Mouse (Mus musculus) adipocyte (in vitro differentiated cells): Measurements from ENCODE around the gene Dnajc28.

Experiments used
- DNase-seq: peaks from one replicate; pipeline ENCODE4 v3.0.0-alpha.2; 2016; ENCODE audit warnings: low spot score

The Dnajc28 gene

DNA sequence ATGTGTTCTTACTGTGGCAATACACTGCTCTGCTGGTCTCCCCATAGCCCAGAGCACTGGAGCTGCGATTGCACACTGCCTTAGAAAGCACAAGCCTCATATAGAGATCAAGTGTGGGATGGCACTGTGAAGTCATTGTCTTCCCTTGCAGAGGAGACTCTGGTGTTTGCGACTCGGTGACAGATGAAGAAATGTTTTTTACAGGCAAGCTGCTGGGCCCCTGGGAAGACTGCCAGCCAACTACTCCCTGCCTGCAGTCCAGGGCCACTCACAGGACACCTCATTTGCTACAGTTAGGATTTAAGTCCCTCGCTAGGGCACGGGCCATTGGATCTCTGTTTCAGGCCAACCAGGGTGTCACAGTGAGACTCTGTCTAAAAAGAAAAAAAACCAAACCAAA, 13.6 kb upstream of the Dnajc28 start:
- DNase-seq, result peak; percentile 57

DNA sequence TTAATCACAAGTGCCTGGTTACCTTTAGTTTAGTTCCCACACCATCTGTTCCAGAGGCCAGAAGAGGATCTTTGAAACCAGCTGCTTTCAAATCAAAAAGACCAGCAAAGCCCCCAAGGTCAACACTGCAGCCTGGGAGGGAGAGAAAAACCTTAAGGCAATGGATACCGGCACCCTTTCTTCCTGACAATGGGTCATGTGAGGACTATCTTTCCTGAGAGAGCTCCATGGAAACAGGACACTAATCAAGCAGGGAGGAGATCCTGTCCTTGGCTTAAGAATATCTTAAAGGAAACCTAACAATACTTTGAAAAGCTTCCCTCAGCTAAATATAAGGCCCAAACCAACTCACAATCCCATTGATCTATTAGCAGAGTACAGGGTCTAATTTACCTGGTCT, 11.8 kb upstream of the Dnajc28 start:
- no peak for DNase-seq

DNA sequence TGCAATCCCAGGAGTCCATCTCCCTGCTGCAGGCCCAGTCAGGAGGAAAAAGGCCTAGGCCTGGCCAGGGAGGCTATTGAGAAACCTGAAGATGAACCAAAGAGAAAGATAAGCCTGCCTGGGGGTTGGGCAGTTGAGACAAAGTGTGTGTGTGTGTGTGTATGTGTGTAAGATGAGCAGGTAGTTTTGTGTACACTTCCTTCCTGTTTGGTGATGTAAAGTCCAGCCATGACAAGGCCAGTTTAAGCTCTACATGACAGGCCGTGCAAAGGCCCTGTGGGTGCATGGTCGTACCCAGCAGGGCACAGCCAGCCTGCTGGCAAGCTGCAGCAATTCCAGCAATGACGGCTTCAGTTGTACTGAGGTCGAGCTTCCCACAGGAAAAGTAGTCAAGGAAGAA, 10.9 kb upstream of the Dnajc28 start:
- DNase-seq, result no peak

DNA sequence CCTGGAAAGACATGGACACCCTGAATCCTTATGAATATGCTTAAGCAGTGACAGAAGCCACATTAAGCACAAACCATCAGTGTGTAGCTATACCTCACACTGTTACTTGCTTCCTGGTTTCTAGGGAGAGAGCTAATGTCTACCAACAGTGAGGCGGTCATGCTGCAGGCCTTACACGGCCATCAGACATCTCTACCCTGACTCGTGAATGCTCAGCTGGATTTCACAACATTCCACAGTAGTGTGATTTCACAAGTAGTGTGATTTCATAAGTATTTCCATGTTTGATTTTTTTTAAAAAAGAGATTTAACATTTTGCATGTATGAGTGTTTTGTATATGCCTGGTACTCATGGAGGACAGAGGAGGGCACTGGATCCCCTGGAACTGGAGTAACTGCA, 9.8 kb upstream of the Dnajc28 start:
- DNase-seq, result no peak

DNA sequence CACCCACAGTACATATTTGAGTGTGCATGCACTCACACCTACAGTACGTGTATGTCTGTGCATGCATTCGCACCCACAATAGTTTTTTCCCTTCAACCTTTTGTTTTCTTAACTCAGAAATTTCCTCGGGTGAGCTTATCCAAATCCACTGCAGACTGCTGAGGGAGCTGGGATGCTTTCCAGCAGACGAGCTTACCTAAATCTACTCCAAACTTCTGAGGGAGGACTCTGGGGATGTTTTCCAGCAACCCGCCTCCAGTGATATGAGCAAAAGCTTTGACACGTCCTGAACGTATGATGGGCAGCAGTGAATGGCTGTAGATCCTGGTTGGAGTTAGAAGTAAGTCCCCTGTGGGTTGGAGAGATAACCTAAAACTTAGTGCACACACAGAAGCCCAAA, 9.0 kb upstream of the Dnajc28 start:
- no peak for DNase-seq

DNA sequence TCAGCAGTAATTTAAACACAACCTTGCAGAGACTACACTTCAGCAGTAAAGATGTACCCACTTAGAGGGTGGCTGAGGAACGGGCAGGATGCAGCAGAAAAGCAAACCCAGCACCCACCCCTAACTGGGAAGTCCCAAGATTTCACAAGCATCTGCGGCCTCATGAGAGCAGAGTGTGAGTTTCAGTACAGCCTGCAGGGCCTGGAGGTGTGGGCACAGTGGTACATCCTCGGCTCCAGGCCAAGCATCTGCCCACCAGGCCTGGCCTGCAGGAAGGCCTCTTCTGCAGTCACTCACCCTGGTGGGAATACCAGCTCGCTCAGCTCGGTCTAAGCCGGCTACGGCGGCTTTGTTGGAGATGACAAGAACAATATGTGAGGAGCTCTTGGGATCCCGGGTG, 4.2 kb upstream of the Dnajc28 start:
- DNase-seq, result no peak

DNA sequence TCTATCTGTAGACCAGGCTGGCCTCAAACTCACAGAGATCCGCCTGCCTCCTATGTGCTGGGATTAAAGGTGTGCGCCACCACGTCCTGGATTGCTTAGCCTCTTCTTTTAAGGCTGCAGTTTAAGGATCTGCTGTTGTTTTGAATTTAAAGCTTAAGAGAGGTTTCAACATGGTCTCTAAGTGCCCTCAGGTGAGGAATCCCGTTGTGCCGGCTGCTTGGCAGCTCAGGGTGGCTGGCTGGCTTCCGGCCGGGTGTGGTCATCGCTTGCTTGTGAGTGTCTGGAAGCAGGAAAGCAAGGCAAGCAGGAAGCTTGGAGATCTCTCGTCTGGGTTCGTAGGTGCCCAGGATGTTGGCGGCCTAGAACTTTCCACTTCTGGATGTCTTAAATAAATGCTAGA, 2.2 kb upstream of the Dnajc28 start:
- DNase-seq, result no peak

DNA sequence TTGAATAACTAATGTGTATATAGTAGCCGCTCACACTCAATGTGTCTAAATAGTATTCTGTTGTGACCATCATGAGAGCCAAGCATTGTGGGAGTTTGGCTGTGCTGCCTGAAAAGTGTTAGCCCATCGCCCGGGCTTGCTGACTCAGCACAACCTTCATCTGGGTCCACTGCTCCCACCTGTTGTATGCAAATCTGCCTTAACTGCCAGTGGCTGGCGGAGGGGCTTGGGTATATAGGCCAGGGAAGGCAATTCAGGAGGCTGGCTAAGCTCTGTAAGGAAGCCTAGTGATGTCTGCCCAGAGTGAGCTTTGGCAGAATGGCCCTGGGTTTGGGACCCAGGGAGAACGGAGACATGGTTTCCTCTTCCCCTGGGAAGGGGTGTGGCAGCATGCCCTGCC, 1.4 kb upstream of the Dnajc28 start:
- DNase-seq, result no peak

DNA sequence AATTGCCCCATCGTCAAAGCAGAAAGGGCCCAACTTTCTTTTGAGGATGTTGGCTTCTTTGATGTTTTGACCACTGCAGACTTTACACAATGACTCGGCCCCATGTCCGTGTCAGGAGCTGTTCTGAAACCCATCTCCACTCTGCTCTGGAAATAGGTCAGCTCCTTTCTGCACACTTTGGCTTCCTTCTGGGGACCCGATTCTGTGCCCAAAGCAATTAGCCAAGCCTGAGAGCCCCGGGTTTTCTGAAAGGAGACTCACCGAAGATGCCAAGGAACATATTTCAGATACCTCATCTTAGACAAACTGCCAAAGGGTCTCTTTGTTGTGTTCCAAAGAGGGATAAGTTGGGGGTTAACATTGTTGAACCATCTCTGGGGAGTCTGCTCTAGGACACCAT, 4.3 kb downstream of the Dnajc28 start:
- no peak for DNase-seq

DNA sequence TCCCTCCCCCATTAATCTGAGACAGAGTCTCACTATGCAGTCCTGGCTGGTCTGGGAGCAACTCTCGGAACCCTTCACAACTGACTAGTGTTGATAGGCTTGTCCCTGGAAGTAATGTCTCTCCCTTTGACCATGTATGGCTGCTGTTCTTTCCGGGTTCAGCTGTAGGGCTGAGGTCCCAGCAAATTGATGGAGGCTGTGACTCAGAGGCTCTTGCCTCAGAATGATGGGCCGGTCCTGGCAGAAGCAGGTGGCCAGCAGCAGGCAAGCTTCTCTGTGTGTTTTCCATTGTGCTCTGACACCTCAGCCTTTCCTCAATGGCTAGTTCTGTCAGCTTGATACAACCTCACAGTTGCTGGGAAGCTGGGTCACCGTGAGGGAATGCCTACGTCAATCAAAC, 6.3 kb downstream of the Dnajc28 start:
- peak; percentile 43 for DNase-seq

DNA sequence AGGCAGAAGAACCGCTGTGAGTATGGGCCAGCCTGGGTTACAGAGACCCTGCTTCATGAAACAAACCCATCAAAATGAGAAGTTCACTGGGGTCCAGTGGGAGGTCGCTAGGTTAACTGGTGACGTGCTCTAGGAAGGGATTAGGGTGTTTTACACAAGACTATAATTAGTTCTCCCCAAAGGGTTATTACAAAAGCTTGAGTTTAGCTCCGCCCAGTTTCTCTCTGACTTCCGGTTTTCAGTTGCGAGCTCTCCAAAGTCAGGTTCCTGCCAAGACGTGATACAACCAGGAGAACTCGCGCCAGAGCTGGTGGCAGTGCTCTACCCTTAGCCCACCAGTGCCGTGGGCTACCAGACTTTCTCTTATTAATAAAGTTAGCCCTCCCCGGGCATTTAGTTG, 7.6 kb downstream of the Dnajc28 start:
- DNase-seq, result no peak

DNA sequence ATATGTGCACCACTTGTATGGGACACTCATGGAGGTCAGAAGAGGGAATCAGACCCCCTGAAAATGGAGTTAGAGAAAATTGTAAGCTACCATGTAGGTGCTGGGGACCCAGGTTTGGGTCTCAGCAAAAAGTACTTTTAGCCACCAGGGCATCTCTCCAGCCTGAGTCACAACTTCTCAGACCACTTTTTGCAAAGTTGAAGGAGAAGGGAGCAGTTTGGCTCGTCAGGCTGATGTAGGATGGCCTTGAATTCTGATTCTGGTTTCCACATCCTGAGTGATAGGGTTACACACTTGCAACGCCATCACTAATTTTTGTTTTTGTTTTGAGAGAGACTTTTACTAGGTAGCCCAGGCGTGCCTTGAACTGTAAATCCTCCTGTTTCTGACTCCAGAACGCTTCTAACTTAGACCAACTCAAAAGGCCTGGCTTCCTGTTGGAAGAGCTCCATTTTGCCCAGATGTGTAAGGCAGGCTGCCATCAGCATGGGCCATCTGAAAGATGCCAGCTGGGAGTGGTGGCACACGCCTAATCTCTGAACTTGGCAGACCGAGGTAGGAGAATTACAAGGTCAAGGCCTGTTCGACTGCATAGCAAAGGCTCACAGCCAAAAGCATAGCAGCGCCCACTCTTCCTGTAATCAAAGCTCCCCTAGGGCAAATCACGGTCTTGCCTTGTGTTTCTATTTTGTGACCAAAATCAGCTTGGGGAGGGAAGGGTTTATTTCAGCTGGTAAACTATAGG, 9.2 kb downstream of the Dnajc28 start:
- DNase-seq, result peak; percentile 75

DNA sequence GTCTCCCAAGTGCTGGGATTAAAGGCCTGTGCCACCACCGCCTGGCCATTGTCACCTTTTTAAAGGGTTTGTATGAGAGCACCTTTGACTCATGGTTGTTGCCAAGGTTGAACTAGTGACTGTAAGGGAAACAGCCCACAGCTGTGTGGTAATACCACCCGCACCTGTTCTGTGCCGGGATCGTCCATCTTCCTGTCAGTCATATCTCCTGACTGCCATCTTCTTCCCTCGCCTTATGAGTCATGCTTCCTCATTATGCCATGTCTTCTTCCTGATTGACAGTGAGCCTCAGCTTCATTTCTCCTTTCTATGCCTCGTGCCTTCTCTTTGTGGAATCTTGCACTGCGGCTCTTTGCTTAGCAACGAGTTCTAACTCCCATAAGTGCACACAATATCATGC, 11.9 kb downstream of the Dnajc28 start:
- no peak for DNase-seq

DNA sequence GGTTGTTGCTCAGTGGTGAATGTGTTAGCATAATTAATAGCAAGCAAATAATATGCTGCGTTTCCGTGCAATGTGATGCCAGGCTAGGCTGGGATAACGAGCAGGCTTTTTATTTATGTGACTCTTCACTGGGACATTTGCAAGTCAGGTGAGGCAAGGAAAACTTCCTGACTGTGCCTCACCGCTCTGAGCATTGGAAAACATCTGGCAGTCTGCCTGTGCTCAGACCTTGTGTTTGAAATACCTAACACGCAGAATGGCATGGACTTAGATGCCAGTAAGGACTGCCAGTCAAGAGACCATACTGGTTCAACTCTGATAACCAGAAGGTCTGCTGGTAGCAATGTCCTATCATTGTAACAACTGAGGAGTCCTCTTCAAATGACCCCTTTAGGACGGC, 13.7 kb downstream of the Dnajc28 start:
- no peak for DNase-seq

DNA sequence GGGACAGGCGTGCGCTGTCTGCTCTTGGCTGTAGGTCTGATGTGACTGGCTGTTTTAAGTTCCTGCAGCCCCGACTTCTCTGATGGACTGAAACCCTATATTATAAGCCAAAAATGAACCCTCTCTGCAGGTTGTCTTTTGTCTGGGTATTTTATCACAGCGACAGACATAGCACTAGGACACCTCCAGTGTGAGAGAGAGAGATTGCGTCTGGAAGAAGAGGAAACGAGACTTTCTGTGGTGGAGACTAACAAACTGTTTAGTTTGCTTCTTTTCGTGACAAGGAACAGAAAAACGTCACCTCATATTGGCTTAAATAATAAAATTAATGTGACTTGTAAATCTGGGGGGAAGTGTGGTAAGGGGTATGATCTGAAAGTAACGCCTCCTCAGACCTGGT, 17.1 kb downstream of the Dnajc28 start:
- DNase-seq, result no peak

DNA sequence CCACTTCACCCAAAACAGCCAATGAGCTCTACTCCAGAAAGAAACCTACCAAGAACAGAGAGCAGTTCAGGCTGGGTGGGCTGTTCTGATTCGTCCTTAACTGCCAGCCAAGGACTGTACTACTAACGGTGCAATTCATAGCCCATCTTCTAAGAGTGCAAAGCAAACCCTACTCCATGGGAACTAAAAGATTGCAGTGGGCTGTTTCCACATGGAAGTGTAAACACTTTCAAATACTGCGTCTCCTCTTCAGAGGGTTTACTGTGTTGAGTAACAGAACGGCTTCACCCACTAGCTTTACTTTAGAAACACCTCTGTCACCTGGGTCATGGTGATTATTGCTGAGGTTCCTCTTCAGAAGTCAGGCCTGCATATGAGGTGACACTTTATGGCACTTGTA, 17.7 kb downstream of the Dnajc28 start:
- DNase-seq, result no peak

DNA sequence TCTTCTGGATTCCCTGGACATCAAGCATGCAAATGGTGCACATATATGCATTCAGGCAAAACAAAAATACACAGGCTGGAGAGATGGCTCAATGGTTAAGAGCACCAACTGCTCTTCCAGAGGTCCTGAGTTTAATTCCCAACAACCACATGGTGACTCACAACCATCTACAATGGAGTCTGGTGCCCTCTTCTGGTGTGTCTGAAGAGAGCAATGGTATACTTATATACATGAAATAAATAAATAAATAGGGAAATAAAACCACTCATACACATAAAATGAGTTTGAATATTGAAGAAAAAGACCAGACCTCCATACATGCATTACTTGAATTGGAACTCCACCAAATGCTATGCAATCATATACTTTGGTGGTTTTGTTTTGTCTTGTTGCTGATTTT, 19.6 kb downstream of the Dnajc28 start:
- peak; percentile 21 for DNase-seq

DNA sequence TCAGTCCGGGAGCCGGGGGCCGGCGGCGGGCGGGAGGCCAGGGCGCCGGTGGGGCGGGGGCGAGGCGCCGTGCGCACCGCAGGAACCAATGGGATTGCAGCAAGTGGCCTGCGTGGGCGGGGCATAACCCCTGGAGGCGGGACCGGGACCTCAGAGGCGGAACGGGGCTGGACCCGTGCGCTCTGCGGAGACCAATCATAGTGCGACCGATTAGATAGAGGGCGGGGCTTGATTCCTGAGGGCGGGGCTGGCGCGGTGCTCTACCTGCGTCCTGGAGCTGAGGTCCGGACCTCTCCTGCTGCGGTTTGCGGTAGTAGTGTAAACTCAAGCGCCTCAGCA, 21.2 kb downstream of the Dnajc28 start, which contains the start of gene Tmem50b:
Tmem50b (minus strand) TSS at position 129 of the 339 bp plus-strand sequence.
- peak; percentile 98 for DNase-seq

DNA sequence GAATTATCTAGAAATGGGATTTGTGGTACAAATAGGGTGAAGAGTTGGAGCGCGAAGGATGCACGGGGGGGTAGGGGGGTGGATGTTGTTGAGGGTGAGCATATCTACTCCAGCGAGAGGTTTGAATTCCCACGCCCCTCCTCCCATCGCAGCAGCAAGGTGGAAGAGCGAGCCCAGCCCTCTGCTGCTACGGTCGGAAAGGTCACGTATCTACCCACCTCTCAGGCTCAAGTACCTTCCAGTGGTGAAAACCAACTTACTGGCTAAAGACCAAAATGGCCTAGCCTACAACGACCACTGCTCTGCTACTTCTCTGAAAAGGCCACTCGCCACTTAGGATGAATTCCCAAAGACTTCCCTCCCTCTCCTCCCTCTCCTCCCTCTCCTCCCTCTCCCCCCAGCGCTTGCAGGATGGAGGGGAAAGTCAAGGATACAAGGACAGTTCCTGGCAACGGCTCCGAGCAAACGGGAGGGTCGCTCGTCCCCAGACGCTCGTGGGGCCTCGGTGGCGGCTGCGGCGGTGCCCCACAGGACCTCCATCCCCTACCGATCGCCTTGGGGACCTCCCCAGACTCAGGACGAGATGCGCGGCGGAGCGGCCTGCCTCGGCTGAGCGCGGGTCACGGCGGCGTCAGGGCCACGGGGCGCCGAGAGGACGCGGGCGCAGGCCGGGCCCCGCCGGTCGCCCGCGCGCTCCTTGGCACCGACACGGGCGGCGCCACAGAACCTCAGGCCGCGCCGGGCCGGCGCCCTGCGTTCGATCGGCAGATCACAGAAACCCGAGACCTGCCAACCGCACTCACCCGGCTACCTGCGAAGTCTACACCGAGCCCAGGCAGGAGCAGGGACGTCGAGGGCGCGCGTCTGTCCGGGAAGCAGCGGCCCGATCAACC, 21.8 kb downstream of the Dnajc28 start:
- no peak for DNase-seq

DNA sequence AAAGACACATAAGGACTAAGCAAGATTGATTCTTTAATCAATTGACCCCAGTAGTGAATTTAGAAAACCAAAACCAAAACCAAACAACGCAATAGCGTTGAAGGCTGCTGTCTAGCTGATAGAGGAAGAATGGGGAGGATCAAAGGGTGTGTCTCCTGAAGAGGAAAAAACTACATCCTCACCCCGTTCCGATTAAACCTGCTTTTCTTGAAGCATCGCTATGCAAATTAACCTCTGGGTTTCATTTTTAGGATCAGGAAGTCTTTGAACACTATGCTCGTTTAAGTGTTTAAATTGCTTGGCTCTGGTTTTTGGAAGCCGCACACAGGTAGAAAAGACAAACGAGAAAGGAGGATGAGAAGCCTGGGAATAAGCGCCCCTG, 22.4 kb downstream of the Dnajc28 start:
- DNase-seq, result no peak

DNA sequence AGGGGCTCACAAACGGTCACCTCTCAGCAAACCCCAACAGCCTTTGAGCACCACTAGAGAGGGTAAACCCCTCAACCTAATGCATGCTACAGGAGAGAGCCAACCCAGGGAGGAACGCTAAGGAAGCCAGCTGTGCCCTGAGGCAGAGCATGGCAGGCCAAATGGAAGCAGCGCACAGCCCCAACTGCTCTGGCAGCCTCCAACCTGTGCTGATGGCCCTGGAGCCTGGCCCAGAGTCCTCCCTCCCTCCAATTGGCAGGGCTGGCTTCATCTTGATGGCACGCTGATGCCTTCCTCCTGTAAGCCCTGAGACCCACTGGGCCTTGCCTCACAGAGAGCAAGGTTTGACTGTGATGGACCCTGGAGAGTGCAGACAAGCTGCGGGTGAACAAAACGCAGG, 23.8 kb downstream of the Dnajc28 start:
- peak; percentile 44 for DNase-seq

DNA sequence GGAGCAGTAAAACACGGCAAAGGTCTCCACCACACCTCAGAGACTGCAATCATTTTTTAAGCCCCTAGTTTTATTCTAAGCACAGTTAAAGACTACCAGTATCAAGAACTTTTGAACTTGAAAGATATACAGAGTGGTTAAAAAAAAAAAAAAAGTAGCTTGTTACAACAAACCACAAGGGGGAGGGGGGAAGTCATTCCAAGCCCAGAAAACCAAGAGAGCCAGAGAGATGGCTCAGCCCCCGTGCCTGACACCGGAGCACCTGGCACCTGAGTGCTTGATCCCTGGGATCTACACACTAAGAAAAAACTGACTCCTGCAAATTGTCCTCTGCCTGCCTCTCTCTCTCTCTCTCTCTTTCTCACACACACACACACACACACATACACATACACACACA, 25.6 kb downstream of the Dnajc28 start:
- no peak for DNase-seq

DNA sequence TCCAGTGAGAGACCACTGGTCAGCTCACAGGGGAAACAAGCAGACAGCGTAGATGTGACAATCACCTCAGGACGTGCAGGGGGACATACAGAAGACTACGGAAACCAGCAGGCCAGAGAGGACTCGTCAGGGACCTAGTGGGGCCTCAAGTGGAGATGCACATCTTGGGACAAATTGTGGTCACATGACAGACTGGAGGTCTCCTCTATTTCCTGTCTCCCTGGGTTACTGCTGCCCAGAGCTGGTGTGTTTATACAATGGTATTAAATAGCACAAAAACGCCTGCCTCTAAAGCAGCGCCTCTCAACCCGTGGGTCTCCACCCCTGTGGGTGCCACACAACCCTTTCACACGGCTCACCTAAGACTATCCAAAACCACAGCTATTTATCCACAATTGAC, 26.7 kb downstream of the Dnajc28 start:
- no peak for DNase-seq

DNA sequence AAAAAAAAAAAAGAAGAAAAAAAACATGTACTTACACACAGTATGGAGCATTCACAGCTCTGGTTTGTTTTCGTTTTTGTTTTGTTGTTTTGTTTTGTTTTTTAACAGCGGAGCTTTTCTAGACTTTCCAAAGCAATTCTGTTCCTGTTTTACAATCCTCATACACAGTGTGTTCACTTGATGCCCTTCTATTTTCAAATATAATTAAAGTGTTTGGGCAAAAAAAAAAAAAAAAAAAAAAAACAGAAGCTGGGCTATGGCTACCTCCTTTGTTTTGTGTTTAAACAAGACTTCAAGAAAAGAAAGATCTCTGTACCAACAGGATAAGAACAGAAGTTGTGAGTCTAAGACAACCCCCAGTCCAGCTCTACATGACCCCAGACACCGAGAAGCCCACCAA, 30.1 kb downstream of the Dnajc28 start:
- no peak for DNase-seq
